ENCODE assay signal across 8 mouse cellular contexts in the genomic region with DNA sequence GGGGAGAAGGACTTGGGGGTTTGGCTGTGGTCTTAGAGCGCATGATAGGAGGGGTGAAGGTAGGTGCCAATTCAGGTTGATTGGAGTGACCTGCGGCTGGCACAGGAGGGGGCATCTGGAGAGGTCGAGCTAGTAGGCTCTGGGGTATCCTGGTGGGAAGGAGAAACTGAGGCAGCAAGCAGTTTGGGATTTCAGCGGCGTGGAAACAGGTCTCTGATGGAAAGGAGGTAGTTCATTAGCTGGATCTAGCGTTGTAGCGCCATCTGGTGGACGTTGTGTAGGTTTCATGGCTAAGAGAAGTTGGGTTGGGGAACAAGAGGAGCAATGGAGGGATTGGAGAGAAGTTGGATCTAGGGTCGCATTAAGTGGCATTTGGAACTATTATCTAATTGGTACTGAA. TPM values are rescaled to one million over a fixed set of nuclear protein-coding genes. Genes with fewer than 3 reads are reported as not detected.
DNase-seq lines count a peak whose midpoint lies in the region; ATAC-seq and TF ChIP-seq lines count a peak whose summit lies in the region.

No protein-coding gene starts in this region.

- H3K27me3 ChIP-seq in heart, embryonic 11.5 days (ENCODE audit: control insufficient read depth, insufficient read depth, low read length), result no peaks in the 10 kb centered on the region
- H3K27me3 ChIP-seq in midbrain, embryonic 11.5 days (ENCODE audit: control insufficient read depth, insufficient read depth, low read length), result no peaks in the 10 kb centered on the region
- H3K27me3 ChIP-seq in midbrain, embryonic 13.5 days, result no peaks in the 10 kb centered on the region

- H3K27ac ChIP-seq in heart, embryonic 11.5 days (ENCODE audit: low read depth, low read length), result no peak overlapping the region
- H3K27ac ChIP-seq in midbrain, embryonic 11.5 days (ENCODE audit: low read depth, low read length), result no peak overlapping the region
- H3K27ac ChIP-seq in midbrain, embryonic 13.5 days, result no peak overlapping the region
- no peak overlapping the region for H3K27ac ChIP-seq in embryonic fibroblast, embryonic 13.5 days (ENCODE audit: insufficient read depth, low read length)

- ATAC-seq in heart, embryonic 11.5 days (replicated peaks; ENCODE audit: insufficient number of reproducible peaks, low FRiP score, low TSS enrichment), result no peak
- ATAC-seq in midbrain, embryonic 11.5 days (ENCODE audit: low FRiP score), result no peak
- no peak for ATAC-seq in midbrain, embryonic 13.5 days

- H3K4me3 ChIP-seq in heart, embryonic 11.5 days (ENCODE audit: low read depth, low read length), result no peak overlapping the region
- H3K4me3 ChIP-seq in midbrain, embryonic 11.5 days (ENCODE audit: low read depth, low read length), result no peak overlapping the region
- no peak overlapping the region for H3K4me3 ChIP-seq in midbrain, embryonic 13.5 days (replicated peaks)
- no peak overlapping the region for H3K4me3 ChIP-seq in embryonic fibroblast, embryonic 13.5 days (ENCODE audit: insufficient read depth, low read length)

- no peak overlapping the region for H3K9ac ChIP-seq in heart, embryonic 11.5 days (ENCODE audit: low read depth, low read length)
- H3K9ac ChIP-seq in midbrain, embryonic 11.5 days (ENCODE audit: low read length), result no peak overlapping the region
- no peak overlapping the region for H3K9ac ChIP-seq in midbrain, embryonic 13.5 days (replicated peaks)

- TF ChIP-seq POLR2A in embryonic fibroblast, embryonic 13.5 days (IDR thresholded peaks at IDR 0.05; ENCODE audit: low read depth, low read length), result no peak

- no peak overlapping the region for H3K4me2 ChIP-seq in heart, embryonic 11.5 days
- no peak overlapping the region for H3K4me2 ChIP-seq in midbrain, embryonic 11.5 days
- no peak overlapping the region for H3K4me2 ChIP-seq in midbrain, embryonic 13.5 days (replicated peaks)

- peak; percentile 86 for DNase-seq in heart, adult 11 months
- DNase-seq in midbrain, embryonic 11.5 days (ENCODE audit: low spot score, missing footprints), result peak; percentile 93
- peak; percentile 39 for DNase-seq in R1 (ENCODE audit: low read depth, low spot score)
- peak; percentile 43 for DNase-seq in mesoderm, embryonic 11.5 days (ENCODE audit: low read depth, low spot score)
- DNase-seq in ovary, postnatal 10 days (ENCODE audit: low spot score), result no peak

- H3K4me1 ChIP-seq in heart, embryonic 11.5 days (ENCODE audit: control insufficient read depth, insufficient read depth, low read length), result no peaks in the 10 kb centered on the region
- 0 out of 2 replicates have a peak, but pooled peaks cover 3% of the 10 kb centered on the region for H3K4me1 ChIP-seq in midbrain, embryonic 11.5 days (ENCODE audit: control insufficient read depth, insufficient read depth, low read length)
- H3K4me1 ChIP-seq in midbrain, embryonic 13.5 days (replicated peaks), result peaks cover 4% of the 10 kb centered on the region
- H3K4me1 ChIP-seq in embryonic fibroblast, embryonic 13.5 days (ENCODE audit: control insufficient read depth, insufficient read depth, low read length), result no peaks in the 10 kb centered on the region

- H3K36me3 ChIP-seq in heart, embryonic 11.5 days (ENCODE audit: control insufficient read depth, insufficient read depth, low read length), result no peaks in the 10 kb centered on the region; the same call in 1 of the 2 replicates
- H3K36me3 ChIP-seq in midbrain, embryonic 11.5 days (ENCODE audit: control insufficient read depth, insufficient read depth, low read length), result no peaks in the 10 kb centered on the region
- H3K36me3 ChIP-seq in midbrain, embryonic 13.5 days, result peaks cover under 1% of the 10 kb centered on the region; the same call in 1 of the 2 replicates

- 79% methylated on average over 9 of the region's 9 CpGs for WGBS in heart, embryonic 11.5 days (ENCODE audit: insufficient replicate concordance)
- 80% methylated on average over 9 of the region's 9 CpGs for WGBS in midbrain, embryonic 11.5 days
- 75% methylated on average over 9 of the region's 9 CpGs for WGBS in midbrain, embryonic 13.5 days

- H3K9me3 ChIP-seq in heart, embryonic 11.5 days (replicated peaks; ENCODE audit: control insufficient read depth, low read length), result no peaks in the 10 kb centered on the region
- H3K9me3 ChIP-seq in midbrain, embryonic 11.5 days (ENCODE audit: control insufficient read depth, low read length), result no peaks in the 10 kb centered on the region
- no peaks in the 10 kb centered on the region for H3K9me3 ChIP-seq in midbrain, embryonic 13.5 days

- peak; percentile 19; the same call in 1 of the 2 replicates for TF ChIP-seq CTCF in embryonic fibroblast, embryonic 13.5 days (IDR thresholded peaks at IDR 0.05; ENCODE audit: borderline replicate concordance, insufficient read depth, low read length)

RNA-seq across cellular contexts. Expression of a gene that starts 7.3 kb away (rescaled TPM):
- not detected in 2 replicates for polyA plus RNA-seq in heart, embryonic 11.5 days (2014; fragmentation: Nextera tagmentation; extraction: Ambion mirVana)
- not detected in 2 replicates for polyA plus RNA-seq in midbrain, embryonic 11.5 days (2014; fragmentation: Nextera tagmentation; extraction: Ambion mirVana)
- not detected in 2 replicates for polyA plus RNA-seq in midbrain, embryonic 13.5 days (2015; fragmentation: Nextera tagmentation; extraction: Ambion mirVana)
- not detected in 2 replicates for polyA plus RNA-seq in embryonic fibroblast, embryonic 13.5 days (2011; ENCODE audit: insufficient read length, low read depth, missing spikeins)

RNA-seq across cellular contexts. Expression of a gene that starts 21.3 kb away (rescaled TPM):
- polyA plus RNA-seq in heart, embryonic 11.5 days (2014; fragmentation: Nextera tagmentation; extraction: Ambion mirVana), result 59.2 and 63.4 TPM in 2 replicates
- 34.7 and 36.3 TPM in 2 replicates for polyA plus RNA-seq in midbrain, embryonic 11.5 days (2014; fragmentation: Nextera tagmentation; extraction: Ambion mirVana)
- 72.6 and 89.7 TPM in 2 replicates for polyA plus RNA-seq in midbrain, embryonic 13.5 days (2015; fragmentation: Nextera tagmentation; extraction: Ambion mirVana)
- polyA plus RNA-seq in embryonic fibroblast, embryonic 13.5 days (2011; ENCODE audit: insufficient read length, low read depth, missing spikeins), result 25.3 and 28.7 TPM in 2 replicates

RNA-seq across cellular contexts. Expression of a gene that starts 27.5 kb away (rescaled TPM):
- polyA plus RNA-seq in heart, embryonic 11.5 days (2014; fragmentation: Nextera tagmentation; extraction: Ambion mirVana), result not detected in 2 replicates
- polyA plus RNA-seq in midbrain, embryonic 11.5 days (2014; fragmentation: Nextera tagmentation; extraction: Ambion mirVana), result not detected in 2 replicates
- not detected in 2 replicates for polyA plus RNA-seq in midbrain, embryonic 13.5 days (2015; fragmentation: Nextera tagmentation; extraction: Ambion mirVana)
- not detected in 2 replicates for polyA plus RNA-seq in embryonic fibroblast, embryonic 13.5 days (2011; ENCODE audit: insufficient read length, low read depth, missing spikeins)
